Comparison of ENCODE assay signal across 8 mouse cellular contexts in genomic region chr14:55584702-55585565, GRCm38 (mm10). TPM values are rescaled to one million over a fixed set of nuclear protein-coding genes. Genes with fewer than 3 reads are reported as not detected.
DNase-seq lines count a peak whose midpoint lies in the region; ATAC-seq lines count a peak whose summit lies in the region.

Gene Emc9 (minus strand): TSS chr14:55585302.

- H3K9me3 ChIP-seq in hindbrain, embryonic 11.5 days (ENCODE audit: control insufficient read depth, low read length): no peaks in the 10 kb centered on the region

- H3K9ac ChIP-seq in hindbrain, embryonic 11.5 days (ENCODE audit: low read depth, low read length): peak within 1 kb of the TSS; percentile 70

- ATAC-seq in frontal cortex, adult (ENCODE audit: low TSS enrichment): peak; percentile 74
- peak; percentile 78 for ATAC-seq in hindbrain, embryonic 11.5 days (ENCODE audit: low FRiP score)

- peak within 1 kb of the TSS; percentile 84 for H3K4me2 ChIP-seq in hindbrain, embryonic 11.5 days (replicated peaks; ENCODE audit: low read depth, low read length)

- peaks cover 2% of the 10 kb centered on the region; the same call in 1 of the 2 replicates for H3K36me3 ChIP-seq in hindbrain, embryonic 11.5 days (ENCODE audit: control insufficient read depth, insufficient read depth, low read length)

- WGBS in hindbrain, embryonic 11.5 days: 2% methylated on average over 43 of the region's 43 CpGs

- no peaks in the 10 kb centered on the region for H3K27me3 ChIP-seq in hindbrain, embryonic 11.5 days (ENCODE audit: control insufficient read depth, insufficient read depth, low read length)

- peak within 1 kb of the TSS; percentile 43 for H3K4me3 ChIP-seq in hindbrain, embryonic 11.5 days (ENCODE audit: low read depth, low read length)

- H3K4me1 ChIP-seq in hindbrain, embryonic 11.5 days (replicated peaks; ENCODE audit: control insufficient read depth, insufficient read depth, low read length): no peaks in the 10 kb centered on the region; the same call in 1 of the 2 replicates

- 0 out of 2 replicates have a peak within 1 kb of the TSS, but pooled peaks have one; percentile 10 for H3K27ac ChIP-seq in hindbrain, embryonic 11.5 days (ENCODE audit: low read depth, low read length)

- peak; percentile 57 for DNase-seq in NIH3T3 (ENCODE audit: low read depth)
- DNase-seq in cerebellum, adult 9-10 months: peak; percentile 85
- peak; percentile 51 for DNase-seq in hindbrain, embryonic 11.5 days (ENCODE audit: low spot score)
- peak; percentile 47 to 51 for DNase-seq in layer of hippocampus, postnatal 14 days (ENCODE audit: low spot score in 2 of 2)
- DNase-seq in lung, postnatal 10 days: peak; percentile 88
- peak; percentile 52 for DNase-seq in ovary, postnatal 14 days (ENCODE audit: low spot score)
- DNase-seq in thymus, postnatal 25 days: peak; percentile 48

RNA-seq across cellular contexts. Expression of gene Emc9, which starts in this region (rescaled TPM):
- polyA plus RNA-seq in hindbrain, embryonic 11.5 days (2014; fragmentation: Nextera tagmentation; extraction: Ambion mirVana): 6.4 and 8.5 TPM in 2 replicates
- 10 to 100 TPM; 39.0 to 42.3 TPM for total RNA-seq in layer of hippocampus, postnatal 14 days (2021)

Comparison
In these comparisons a context has a peak if more than half of its experiments do, and no peak if none do; other contexts are left out.
1. Peak in every context shown above with its lines: DNase-seq, ATAC-seq, H3K4me3 ChIP-seq and H3K27ac ChIP-seq.